Mouse (Mus musculus) cerebellum, adult 9-11 months (tissue): Measurements from ENCODE around the gene Map3k3.
"Not testable (repeated sequence)": the region's sequence is repeated elsewhere in the genome, so short reads cannot be mapped to it uniquely, and the experiment has no call there.

Source experiments
- DNase-seq: peaks from one replicate; pipeline ENCODE4 v3.0.0; 2022

Map3k3 gene

DNA sequence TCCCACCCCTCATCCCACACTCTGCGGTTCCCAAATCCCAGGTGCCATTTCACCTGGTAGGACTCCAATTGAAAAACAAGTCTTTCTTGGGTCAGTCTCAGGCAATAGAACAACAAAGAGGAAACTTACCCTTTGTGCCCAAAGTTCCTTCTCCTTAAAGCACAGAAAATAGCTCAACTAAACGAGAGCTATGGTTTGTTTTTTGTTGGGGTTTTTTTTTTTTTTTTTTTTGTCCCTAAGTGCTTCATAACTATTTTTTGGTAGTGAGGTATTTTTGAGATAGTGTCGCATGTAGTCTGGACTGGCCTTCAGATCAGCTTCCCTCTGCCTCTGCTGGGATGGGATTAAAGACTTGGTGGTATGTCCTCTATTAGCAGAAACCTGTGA is 109.7 kb downstream of the Map3k3 start:
- DNase-seq, result no peak

DNA sequence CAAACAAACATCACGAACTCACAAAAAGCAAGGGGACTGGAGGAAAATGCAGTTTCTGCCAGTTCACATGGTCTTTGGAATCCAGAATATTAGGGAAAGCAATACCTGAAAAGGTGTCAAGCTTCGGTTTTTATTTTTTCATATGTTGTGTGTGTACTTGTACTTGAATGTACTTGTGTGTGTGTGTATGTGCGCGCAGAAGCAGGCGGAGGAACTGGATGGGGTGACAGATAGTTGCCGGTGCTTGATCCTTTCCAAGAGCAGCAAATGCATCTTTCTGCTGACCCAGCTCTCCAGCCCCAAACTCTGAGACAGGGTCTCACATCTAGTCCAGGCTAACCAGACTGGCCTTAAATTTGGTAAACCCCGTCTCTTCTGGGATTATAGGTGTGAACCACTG is 110.5 kb downstream of the Map3k3 start:
- no peak for DNase-seq

DNA sequence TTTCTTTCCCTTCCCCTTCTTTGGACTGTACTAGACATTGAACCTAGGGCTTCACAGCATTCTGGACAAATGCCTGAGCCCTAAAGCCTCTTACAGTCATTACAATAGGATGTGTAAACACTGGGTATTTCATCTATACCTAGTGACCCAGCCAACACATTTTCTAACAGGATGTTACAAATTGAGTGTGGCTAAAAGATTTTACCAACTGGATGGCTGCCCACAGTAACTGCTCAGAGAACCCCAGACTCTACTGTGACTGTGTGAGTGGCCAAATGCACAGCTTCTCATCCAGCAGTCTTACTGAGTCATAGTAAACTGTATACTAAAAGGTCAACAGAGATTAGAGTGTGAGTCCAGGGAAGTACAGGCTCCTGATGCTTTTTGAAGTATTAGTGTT is 110.9 kb downstream of the Map3k3 start:
- no peak for DNase-seq

DNA sequence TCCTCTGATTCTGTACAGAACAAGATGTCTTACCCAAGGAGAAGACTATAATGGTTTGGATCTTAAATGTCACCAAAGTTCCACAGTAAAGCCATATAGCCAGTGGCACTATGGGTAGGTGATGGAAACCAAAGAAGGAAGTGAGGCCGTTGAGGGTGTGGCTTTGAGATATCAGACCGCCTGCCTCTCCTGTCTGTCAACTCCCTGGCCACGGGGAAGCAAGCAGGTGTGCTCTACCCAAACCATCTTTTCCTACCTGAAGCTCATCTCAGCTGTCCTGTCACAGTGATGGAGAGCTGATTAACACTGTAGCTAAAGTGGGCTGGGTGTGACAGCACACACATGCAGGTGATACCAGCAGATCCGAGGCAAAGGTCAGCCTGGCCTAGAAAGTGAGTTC is 113.9 kb downstream of the Map3k3 start:
- DNase-seq, result no peak

DNA sequence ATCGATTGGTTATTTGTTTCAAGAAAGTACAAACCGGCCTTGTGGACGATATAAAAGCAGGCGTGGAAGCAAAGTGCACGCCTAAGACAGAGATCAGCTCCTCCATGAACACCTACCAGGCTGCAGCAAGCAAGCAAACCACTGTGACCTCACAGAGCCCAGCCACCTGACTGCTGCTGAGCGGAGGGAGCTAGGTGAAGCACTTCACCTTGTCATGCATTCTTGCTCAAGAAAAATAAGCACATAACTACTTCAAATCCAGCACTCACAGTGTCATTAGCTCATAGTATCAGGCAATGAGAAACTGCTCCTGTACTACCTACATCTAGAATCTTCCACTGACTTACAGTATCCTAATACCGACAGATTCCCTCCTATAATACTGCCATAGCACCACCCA is 115.6 kb downstream of the Map3k3 start:
- DNase-seq, result not testable (repeated sequence)

DNA sequence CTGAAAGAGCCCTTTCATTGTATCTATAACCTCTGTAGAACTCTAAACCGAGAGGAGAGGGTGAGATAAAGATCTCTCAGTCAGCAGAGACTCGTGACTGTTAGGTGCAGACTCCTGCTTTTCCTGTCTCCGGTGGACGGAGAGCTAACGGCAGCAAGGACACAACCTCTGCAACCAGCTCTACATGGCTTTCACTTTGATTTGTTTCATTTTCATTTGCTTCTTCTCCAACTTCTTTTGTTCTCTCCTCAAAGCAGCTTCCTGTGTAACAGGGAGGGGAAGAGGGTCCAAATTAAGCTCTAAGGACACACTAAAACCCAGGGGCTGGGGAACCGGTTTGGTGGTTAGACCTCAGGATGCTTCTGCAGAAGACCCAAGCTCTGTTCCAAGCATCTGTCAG is 116.3 kb downstream of the Map3k3 start:
- DNase-seq, result no peak

DNA sequence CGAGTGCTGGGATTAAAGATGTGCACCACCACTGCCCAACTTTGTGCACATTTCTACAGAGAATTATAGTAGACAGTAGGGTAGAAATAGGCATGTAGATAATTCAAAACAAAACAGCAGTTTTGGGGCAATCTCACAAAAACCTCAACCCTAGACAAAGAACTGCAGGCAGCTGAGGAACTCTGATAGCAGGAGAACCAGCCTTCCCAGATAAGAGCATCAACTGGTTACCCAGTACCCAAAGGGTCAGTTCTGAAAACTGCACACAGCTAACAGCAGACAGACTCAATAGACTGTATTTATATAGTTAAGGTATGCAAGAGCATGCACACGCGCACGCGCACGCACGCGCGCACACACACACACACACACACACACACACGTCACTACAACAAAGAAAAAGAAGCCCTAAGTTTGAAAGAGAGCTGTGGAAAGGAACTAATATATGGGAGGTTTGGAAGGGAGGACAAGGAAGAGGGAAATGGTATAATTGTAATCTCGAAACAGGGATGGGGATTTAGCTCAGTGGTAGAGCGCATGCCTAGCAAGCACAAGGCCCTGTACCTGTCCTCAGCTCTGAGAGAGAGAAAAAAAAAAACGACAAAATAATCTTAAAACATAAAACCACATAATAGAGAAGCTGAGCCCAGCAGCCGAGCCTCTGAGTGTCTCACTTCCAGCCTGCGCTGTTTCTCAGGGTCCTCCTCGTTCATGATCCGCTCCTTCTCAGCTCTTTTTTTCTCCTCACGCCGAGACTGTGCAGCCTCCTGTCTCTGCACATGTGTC is 117.1 kb downstream of the Map3k3 start:
- no peak for DNase-seq

DNA sequence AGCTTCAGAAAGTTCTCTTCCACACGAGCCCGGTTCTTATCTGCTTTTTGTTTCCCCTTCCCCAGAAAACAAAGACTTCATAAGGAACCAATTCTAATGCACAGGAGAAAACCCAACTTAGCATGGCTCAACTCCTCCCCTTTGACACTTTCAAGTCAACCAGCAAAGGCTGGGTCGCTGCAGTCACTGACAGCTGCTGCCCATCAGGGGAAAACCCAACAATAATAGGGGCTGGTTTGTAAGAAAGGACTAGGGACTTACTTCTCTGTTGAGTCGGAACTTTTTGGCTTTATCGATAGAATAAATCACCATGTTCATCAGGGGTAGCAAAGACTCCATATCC is 117.7 kb downstream of the Map3k3 start, which contains the start of gene Strada:
Gene Strada, minus strand, starts transcription at position 46 of the 343 bp plus-strand sequence.
- DNase-seq, result no peak
